Mouse (Mus musculus): Measurements from ENCODE around the gene Immp2l. TPM values are rescaled to one million over a fixed set of nuclear protein-coding genes. Genes with fewer than 3 reads are reported as not detected.
A peak's percentile ranks its signal among the peaks of the same experiment; 100 is the strongest.

Immp2l gene
- total and polyA plus RNA-seq, 3 experiments = 0.50 to 31.4 (median 7.9) TPM

GRCm38 (mm10) chr12:41096045-41096444 is 72.2 kb downstream of the Immp2l start:
- no peak for DNase-seq (ENCODE audit: low spot score)

GRCm38 (mm10) chr12:41097406-41097805 is 73.5 kb downstream of the Immp2l start:
- H3K4me3 ChIP-seq (ENCODE audit: low read depth, low read length) = no peak overlapping the region
- TF ChIP-seq CTCF (IDR thresholded peaks at IDR 0.05; ENCODE audit: low read depth, low read length) = peak; percentile 35; the same call in 1 of the 2 replicates
- TF ChIP-seq GATA2 (IDR thresholded peaks at IDR 0.05; ENCODE audit: borderline replicate concordance, low read depth, low read length) = no peak
- H3K9me3 ChIP-seq (replicated peaks) = no peaks in the 10 kb centered on the region
- H3K27me3 ChIP-seq (ENCODE audit: insufficient read depth, low read length) = no peaks in the 10 kb centered on the region
- H3K4me1 ChIP-seq (ENCODE audit: insufficient read depth, low read depth, low read length) = no peaks in the 10 kb centered on the region
- ATAC-seq (ENCODE audit: extremely low read depth, insufficient number of reproducible peaks, low FRiP score, poor library complexity, severe bottlenecking) (peak; percentile 73; the same call in 1 of the 2 replicates), DNase-seq (ENCODE audit: low spot score) (no peak)
- no peaks in the 10 kb centered on the region for H3K36me3 ChIP-seq (replicated peaks)

More at GRCm38 (mm10) chr12:41096045-41096444, 72.2 kb downstream of the Immp2l start:
- Histone ChIP-seq H3K4me3 (ENCODE audit: low read depth, low read length) (no peak overlapping the region), H3K4me1 (ENCODE audit: insufficient read depth, low read depth, low read length) (no peaks in the 10 kb centered on the region), H3K36me3 (replicated peaks) (no peaks in the 10 kb centered on the region), H3K9me3 (replicated peaks) (no peaks in the 10 kb centered on the region), H3K27me3 (ENCODE audit: insufficient read depth, low read length) (no peaks in the 10 kb centered on the region)
- TF ChIP-seq GATA1 (IDR thresholded peaks at IDR 0.05; ENCODE audit: borderline replicate concordance, low read length) = no peak
- no peak for TF ChIP-seq POLR2AphosphoS5 (IDR thresholded peaks at IDR 0.05; ENCODE audit: insufficient replicate concordance, low read depth, low read length)
- TF ChIP-seq TAL1 (conservative IDR thresholded peaks at IDR 0.05; ENCODE audit: low read depth, low read length) = no peak
- no peak for TF ChIP-seq CTCF (IDR thresholded peaks at IDR 0.05; ENCODE audit: low read depth, low read length)
- TF ChIP-seq GATA2 (IDR thresholded peaks at IDR 0.05; ENCODE audit: borderline replicate concordance, low read depth, low read length) = no peak
- ATAC-seq (ENCODE audit: extremely low read depth, insufficient number of reproducible peaks, low FRiP score, poor library complexity, severe bottlenecking) = no peak; the same call in 1 of the 2 replicates

- Histone ChIP-seq H3K36me3 (replicated peaks) (no peaks in the 10 kb centered on the region), H3K27me3 (ENCODE audit: insufficient read depth, low read length) (no peaks in the 10 kb centered on the region), H3K9me3 (replicated peaks) (no peaks in the 10 kb centered on the region), H3K4me1 (ENCODE audit: insufficient read depth, low read depth, low read length) (no peaks in the 10 kb centered on the region), H3K4me3 (ENCODE audit: low read depth, low read length) (no peak overlapping the region)
- no peak for ATAC-seq (ENCODE audit: extremely low read depth, insufficient number of reproducible peaks, low FRiP score, poor library complexity, severe bottlenecking)
- TF ChIP-seq GATA2 (IDR thresholded peaks at IDR 0.05; ENCODE audit: borderline replicate concordance, low read depth, low read length) = no peak
- no peak for TF ChIP-seq TAL1 (conservative IDR thresholded peaks at IDR 0.05; ENCODE audit: low read depth, low read length)
- no peak for TF ChIP-seq GATA1 (IDR thresholded peaks at IDR 0.05; ENCODE audit: borderline replicate concordance, low read length)
- TF ChIP-seq CTCF (IDR thresholded peaks at IDR 0.05; ENCODE audit: low read depth, low read length) = no peak
- TF ChIP-seq POLR2AphosphoS5 (IDR thresholded peaks at IDR 0.05; ENCODE audit: insufficient replicate concordance, low read depth, low read length) = no peak
- no peak for DNase-seq (ENCODE audit: low spot score)
Observed at GRCm38 (mm10) chr12:41109011-41109410, 85.1 kb downstream of the Immp2l start.

GRCm38 (mm10) chr12:41111456-41111855 is 87.6 kb downstream of the Immp2l start:
- Histone ChIP-seq H3K9me3 (replicated peaks) (no peaks in the 10 kb centered on the region), H3K4me3 (ENCODE audit: low read depth, low read length) (no peak overlapping the region), H3K36me3 (replicated peaks) (no peaks in the 10 kb centered on the region), H3K27me3 (ENCODE audit: insufficient read depth, low read length) (no peaks in the 10 kb centered on the region), H3K4me1 (ENCODE audit: insufficient read depth, low read depth, low read length) (no peaks in the 10 kb centered on the region)
- ATAC-seq (ENCODE audit: extremely low read depth, insufficient number of reproducible peaks, low FRiP score, poor library complexity, severe bottlenecking) (no peak), DNase-seq (ENCODE audit: low spot score) (no peak)
- TF ChIP-seq TAL1 (conservative IDR thresholded peaks at IDR 0.05; ENCODE audit: low read depth, low read length) (no peak), GATA1 (IDR thresholded peaks at IDR 0.05; ENCODE audit: borderline replicate concordance, low read length) (no peak), GATA2 (IDR thresholded peaks at IDR 0.05; ENCODE audit: borderline replicate concordance, low read depth, low read length) (no peak), CTCF (IDR thresholded peaks at IDR 0.05; ENCODE audit: low read depth, low read length) (no peak), POLR2AphosphoS5 (IDR thresholded peaks at IDR 0.05; ENCODE audit: insufficient replicate concordance, low read depth, low read length) (no peak)

GRCm38 (mm10) chr12:41112137-41112536 is 88.2 kb downstream of the Immp2l start:
- Histone ChIP-seq H3K27me3 (ENCODE audit: insufficient read depth, low read length) (no peaks in the 10 kb centered on the region), H3K9me3 (replicated peaks) (no peaks in the 10 kb centered on the region), H3K36me3 (replicated peaks) (no peaks in the 10 kb centered on the region), H3K4me1 (ENCODE audit: insufficient read depth, low read depth, low read length) (no peaks in the 10 kb centered on the region), H3K4me3 (ENCODE audit: low read depth, low read length) (no peak overlapping the region)
- ATAC-seq (ENCODE audit: extremely low read depth, insufficient number of reproducible peaks, low FRiP score, poor library complexity, severe bottlenecking) (no peak), DNase-seq (ENCODE audit: low spot score) (no peak)
- TF ChIP-seq CTCF (IDR thresholded peaks at IDR 0.05; ENCODE audit: low read depth, low read length) (no peak), POLR2AphosphoS5 (IDR thresholded peaks at IDR 0.05; ENCODE audit: insufficient replicate concordance, low read depth, low read length) (no peak), GATA2 (IDR thresholded peaks at IDR 0.05; ENCODE audit: borderline replicate concordance, low read depth, low read length) (no peak), GATA1 (IDR thresholded peaks at IDR 0.05; ENCODE audit: borderline replicate concordance, low read length) (no peak), TAL1 (conservative IDR thresholded peaks at IDR 0.05; ENCODE audit: low read depth, low read length) (no peak)

- Histone ChIP-seq H3K27me3 (ENCODE audit: insufficient read depth, low read length) (no peaks in the 10 kb centered on the region), H3K4me1 (ENCODE audit: insufficient read depth, low read depth, low read length) (no peaks in the 10 kb centered on the region), H3K9me3 (replicated peaks) (no peaks in the 10 kb centered on the region), H3K36me3 (replicated peaks) (no peaks in the 10 kb centered on the region), H3K4me3 (ENCODE audit: low read depth, low read length) (no peak overlapping the region)
- DNase-seq (ENCODE audit: low spot score) (no peak), ATAC-seq (ENCODE audit: extremely low read depth, insufficient number of reproducible peaks, low FRiP score, poor library complexity, severe bottlenecking) (no peak)
- TF ChIP-seq GATA2 (IDR thresholded peaks at IDR 0.05; ENCODE audit: borderline replicate concordance, low read depth, low read length) = no peak
- TF ChIP-seq GATA1 (IDR thresholded peaks at IDR 0.05; ENCODE audit: borderline replicate concordance, low read length) = no peak
- no peak for TF ChIP-seq POLR2AphosphoS5 (IDR thresholded peaks at IDR 0.05; ENCODE audit: insufficient replicate concordance, low read depth, low read length)
- no peak for TF ChIP-seq CTCF (IDR thresholded peaks at IDR 0.05; ENCODE audit: low read depth, low read length)
- no peak for TF ChIP-seq TAL1 (conservative IDR thresholded peaks at IDR 0.05; ENCODE audit: low read depth, low read length)
Observed at GRCm38 (mm10) chr12:41118358-41118757, 94.5 kb downstream of the Immp2l start.
